In genomic region chr10:80674851-80675404, GRCm38 (mm10) we compare ENCODE assay signal across 8 mouse cellular contexts. TPM values are rescaled to one million over a fixed set of nuclear protein-coding genes. Genes with fewer than 3 reads are reported as not detected.
DNase-seq lines count a peak whose midpoint lies in the region; ATAC-seq and TF ChIP-seq lines count a peak whose summit lies in the region.

No protein-coding gene starts in this region.

- DNase-seq in lung, embryonic 14.5 days, result no peak
- no peak for DNase-seq in lung, postnatal 10 days
- DNase-seq in hindbrain, postnatal 0 days (ENCODE audit: low spot score), result no peak
- DNase-seq in adrenal gland, adult 8-10 months, result no peak
- DNase-seq in left cerebral cortex, adult 9 months (ENCODE audit: low spot score in 2 of 2), result no peak
- no peak for DNase-seq in c-Kit-positive CD71-positive TER-119-positive erythroid progenitor cells, embryonic 14.5 days (ENCODE audit: low spot score)

- peak overlapping the region; percentile 84 for H3K27ac ChIP-seq in lung, embryonic 14.5 days (ENCODE audit: low read depth)
- H3K27ac ChIP-seq in embryonic facial prominence, embryonic 12.5 days, result peak overlapping the region; percentile 83
- H3K27ac ChIP-seq in hindbrain, postnatal 0 days, result peak overlapping the region; percentile 88; the same call in 1 of the 2 replicates
- H3K27ac ChIP-seq in neural tube, embryonic 12.5 days, result no peak overlapping the region

- ATAC-seq in lung, embryonic 14.5 days (ENCODE audit: insufficient read depth), result no peak
- ATAC-seq in embryonic facial prominence, embryonic 12.5 days (ENCODE audit: insufficient number of reproducible peaks, insufficient read depth, low FRiP score, low TSS enrichment), result no peak
- no peak for ATAC-seq in hindbrain, postnatal 0 days
- no peak for ATAC-seq in neural tube, embryonic 12.5 days (ENCODE audit: low FRiP score, low read depth)

- peak overlapping the region; percentile 98 for H3K4me3 ChIP-seq in lung, embryonic 14.5 days (ENCODE audit: low read depth, low read length)
- H3K4me3 ChIP-seq in embryonic facial prominence, embryonic 12.5 days, result peak overlapping the region; percentile 97
- peak overlapping the region; percentile 89 for H3K4me3 ChIP-seq in hindbrain, postnatal 0 days (ENCODE audit: low read length)
- H3K4me3 ChIP-seq in neural tube, embryonic 12.5 days, result peak overlapping the region; percentile 68

- 7% methylated on average over 6 of the region's 6 CpGs for WGBS in lung, embryonic 14.5 days
- WGBS in embryonic facial prominence, embryonic 12.5 days, result 20% methylated on average over 6 of the region's 6 CpGs
- WGBS in hindbrain, postnatal 0 days, result 9% methylated on average over 6 of the region's 6 CpGs
- WGBS in neural tube, embryonic 12.5 days, result 26% methylated on average over 6 of the region's 6 CpGs

- no peak for TF ChIP-seq CTCF in lung, embryonic 14.5 days (IDR thresholded peaks at IDR 0.05; ENCODE audit: low read depth)
- TF ChIP-seq CTCF in hindbrain, postnatal 0 days (IDR thresholded peaks at IDR 0.05; ENCODE audit: low read depth), result no peak

- no peaks in the 10 kb centered on the region for H3K9me3 ChIP-seq in lung, embryonic 14.5 days (ENCODE audit: low read depth, low read length)
- no peaks in the 10 kb centered on the region for H3K9me3 ChIP-seq in embryonic facial prominence, embryonic 12.5 days
- H3K9me3 ChIP-seq in hindbrain, postnatal 0 days (ENCODE audit: low read length), result no peaks in the 10 kb centered on the region
- H3K9me3 ChIP-seq in neural tube, embryonic 12.5 days, result no peaks in the 10 kb centered on the region

- H3K4me2 ChIP-seq in lung, embryonic 14.5 days, result peak overlapping the region; percentile 88
- peak overlapping the region; percentile 83 for H3K4me2 ChIP-seq in embryonic facial prominence, embryonic 12.5 days (replicated peaks)
- H3K4me2 ChIP-seq in hindbrain, postnatal 0 days (ENCODE audit: low read depth, low read length), result peak overlapping the region; percentile 86
- H3K4me2 ChIP-seq in neural tube, embryonic 12.5 days (replicated peaks), result peak overlapping the region; percentile 89

- peak overlapping the region; percentile 98 for H3K9ac ChIP-seq in lung, embryonic 14.5 days
- H3K9ac ChIP-seq in embryonic facial prominence, embryonic 12.5 days, result peak overlapping the region; percentile 97
- peak overlapping the region; percentile 95 for H3K9ac ChIP-seq in hindbrain, postnatal 0 days (replicated peaks; ENCODE audit: low read length)
- peak overlapping the region; percentile 97 for H3K9ac ChIP-seq in neural tube, embryonic 12.5 days

- no peaks in the 10 kb centered on the region for H3K27me3 ChIP-seq in lung, embryonic 14.5 days (ENCODE audit: insufficient read depth, low read length)
- H3K27me3 ChIP-seq in embryonic facial prominence, embryonic 12.5 days, result no peaks in the 10 kb centered on the region
- no peaks in the 10 kb centered on the region for H3K27me3 ChIP-seq in hindbrain, postnatal 0 days (ENCODE audit: insufficient read depth, low read length)
- no peaks in the 10 kb centered on the region for H3K27me3 ChIP-seq in neural tube, embryonic 12.5 days (replicated peaks)

- H3K36me3 ChIP-seq in lung, embryonic 14.5 days (ENCODE audit: insufficient read depth), result peaks cover 42% of the 10 kb centered on the region
- H3K36me3 ChIP-seq in embryonic facial prominence, embryonic 12.5 days, result peaks cover 33% of the 10 kb centered on the region
- peaks cover 18% of the 10 kb centered on the region; the same call in 1 of the 2 replicates for H3K36me3 ChIP-seq in hindbrain, postnatal 0 days (ENCODE audit: insufficient read depth, low read length)
- H3K36me3 ChIP-seq in neural tube, embryonic 12.5 days, result peaks cover 34% of the 10 kb centered on the region

- peaks cover 39% of the 10 kb centered on the region for H3K4me1 ChIP-seq in lung, embryonic 14.5 days (ENCODE audit: insufficient read depth)
- H3K4me1 ChIP-seq in embryonic facial prominence, embryonic 12.5 days, result peaks cover 49% of the 10 kb centered on the region
- peaks cover 50% of the 10 kb centered on the region for H3K4me1 ChIP-seq in hindbrain, postnatal 0 days (ENCODE audit: insufficient read depth, low read length)
- peaks cover 65% of the 10 kb centered on the region for H3K4me1 ChIP-seq in neural tube, embryonic 12.5 days

RNA-seq across cellular contexts. Expression of gene Mknk2, which starts 3.0 kb away (rescaled TPM):
- polyA plus RNA-seq in lung, embryonic 14.5 days (2014; fragmentation: Nextera tagmentation; extraction: Ambion mirVana), result 102 and 110 TPM in 2 replicates
- 117 and 122 TPM in 2 replicates for polyA plus RNA-seq in embryonic facial prominence, embryonic 12.5 days (2016; fragmentation: Nextera tagmentation; extraction: Ambion mirVana)
- 84.5 and 95.4 TPM in 2 replicates for total RNA-seq in hindbrain, postnatal 0 days (2014; rRNA removed)
- 38.2 and 40.5 TPM in 2 replicates for polyA plus RNA-seq in hindbrain, postnatal 0 days (2015; fragmentation: Nextera tagmentation; extraction: Ambion mirVana)
- polyA plus RNA-seq in neural tube, embryonic 12.5 days (2016; fragmentation: Nextera tagmentation; extraction: Ambion mirVana), result 86.5 and 88.5 TPM in 2 replicates
- 100 to 1,000 TPM; 106 to 157 (median 123) TPM for total RNA-seq in adrenal gland, adult 8-10 months (2022)

RNA-seq across cellular contexts. Expression of gene Btbd2, which starts 18.1 kb away (rescaled TPM):
- 82.5 and 101 TPM in 2 replicates for polyA plus RNA-seq in lung, embryonic 14.5 days (2014; fragmentation: Nextera tagmentation; extraction: Ambion mirVana)
- polyA plus RNA-seq in embryonic facial prominence, embryonic 12.5 days (2016; fragmentation: Nextera tagmentation; extraction: Ambion mirVana), result 109 and 110 TPM in 2 replicates
- total RNA-seq in hindbrain, postnatal 0 days (2014; rRNA removed), result 209 and 213 TPM in 2 replicates
- 81.9 and 82.8 TPM in 2 replicates for polyA plus RNA-seq in hindbrain, postnatal 0 days (2015; fragmentation: Nextera tagmentation; extraction: Ambion mirVana)
- 92.8 and 100 TPM in 2 replicates for polyA plus RNA-seq in neural tube, embryonic 12.5 days (2016; fragmentation: Nextera tagmentation; extraction: Ambion mirVana)
- total RNA-seq in adrenal gland, adult 8-10 months (2022), result 10 to 100 TPM; 63.4 to 94.6 (median 79.1) TPM

RNA-seq across cellular contexts. Expression of gene Mob3a, which starts 26.8 kb away (rescaled TPM):
- polyA plus RNA-seq in lung, embryonic 14.5 days (2014; fragmentation: Nextera tagmentation; extraction: Ambion mirVana), result 35.1 and 40.3 TPM in 2 replicates
- 57.4 and 60.9 TPM in 2 replicates for polyA plus RNA-seq in embryonic facial prominence, embryonic 12.5 days (2016; fragmentation: Nextera tagmentation; extraction: Ambion mirVana)
- 68.3 and 76.4 TPM in 2 replicates for total RNA-seq in hindbrain, postnatal 0 days (2014; rRNA removed)
- polyA plus RNA-seq in hindbrain, postnatal 0 days (2015; fragmentation: Nextera tagmentation; extraction: Ambion mirVana), result 37.2 and 38.8 TPM in 2 replicates
- 59.4 and 61.5 TPM in 2 replicates for polyA plus RNA-seq in neural tube, embryonic 12.5 days (2016; fragmentation: Nextera tagmentation; extraction: Ambion mirVana)
- total RNA-seq in adrenal gland, adult 8-10 months (2022), result 10 to 100 TPM; 16.2 to 33.5 (median 25.7) TPM

RNA-seq across cellular contexts. Expression of gene Izumo4, which starts 27.1 kb away (rescaled TPM):
- polyA plus RNA-seq in lung, embryonic 14.5 days (2014; fragmentation: Nextera tagmentation; extraction: Ambion mirVana), result 6.7 and 7.3 TPM in 2 replicates
- 20.5 and 23.6 TPM in 2 replicates for polyA plus RNA-seq in embryonic facial prominence, embryonic 12.5 days (2016; fragmentation: Nextera tagmentation; extraction: Ambion mirVana)
- 31.1 and 31.6 TPM in 2 replicates for total RNA-seq in hindbrain, postnatal 0 days (2014; rRNA removed)
- 46.7 and 52.2 TPM in 2 replicates for polyA plus RNA-seq in hindbrain, postnatal 0 days (2015; fragmentation: Nextera tagmentation; extraction: Ambion mirVana)
- polyA plus RNA-seq in neural tube, embryonic 12.5 days (2016; fragmentation: Nextera tagmentation; extraction: Ambion mirVana), result 28.6 and 29.3 TPM in 2 replicates
- 10 to 100 TPM; 19.3 to 46.2 (median 33.3) TPM for total RNA-seq in adrenal gland, adult 8-10 months (2022)

RNA-seq across cellular contexts. Expression of gene Csnk1g2, which starts 52.3 kb away (rescaled TPM):
- 105 and 124 TPM in 2 replicates for polyA plus RNA-seq in lung, embryonic 14.5 days (2014; fragmentation: Nextera tagmentation; extraction: Ambion mirVana)
- 250 and 263 TPM in 2 replicates for polyA plus RNA-seq in embryonic facial prominence, embryonic 12.5 days (2016; fragmentation: Nextera tagmentation; extraction: Ambion mirVana)
- total RNA-seq in hindbrain, postnatal 0 days (2014; rRNA removed), result 128 and 156 TPM in 2 replicates
- polyA plus RNA-seq in hindbrain, postnatal 0 days (2015; fragmentation: Nextera tagmentation; extraction: Ambion mirVana), result 94.3 and 95.5 TPM in 2 replicates
- 173 and 192 TPM in 2 replicates for polyA plus RNA-seq in neural tube, embryonic 12.5 days (2016; fragmentation: Nextera tagmentation; extraction: Ambion mirVana)
- total RNA-seq in adrenal gland, adult 8-10 months (2022), result 100 to 1,000 TPM; 157 to 173 (median 165) TPM
